Mouse (Mus musculus) heart, embryonic 10.5 days (tissue): ENCODE data around the gene Zkscan2. TPM values are rescaled to one million over a fixed set of nuclear protein-coding genes. Genes with fewer than 3 reads are reported as not detected.

Experiments used
- DNase-seq: peaks from one replicate; pipeline ENCODE4 v3.0.0-alpha.2; 2017; ENCODE audit warnings: low spot score
- H3K27ac ChIP-seq: fragments of 300-500 bp; sonication (generic); 2 replicates; pipeline ENCODE4 v1.5.1; 2016; ENCODE audit warnings: mild to moderate bottlenecking
- H3K27me3 ChIP-seq: fragments of 300-500 bp; sonication (generic); 2 replicates; pipeline ENCODE4 v1.6.1; 2016; ENCODE audit warnings: mild to moderate bottlenecking; ENCODE audit not compliant: poor library complexity, insufficient read depth, severe bottlenecking
- H3K36me3 ChIP-seq: fragments of 300-500 bp; sonication (generic); 2 replicates; pipeline ENCODE4 v1.6.1; 2016; ENCODE audit warnings: mild to moderate bottlenecking, moderate library complexity
- H3K4me1 ChIP-seq: fragments of 300-500 bp; sonication (generic); 2 replicates; pipeline ENCODE4 v1.6.1; 2016; ENCODE audit warnings: mild to moderate bottlenecking
- H3K4me3 ChIP-seq: fragments of 300-500 bp; sonication (generic); 2 replicates; pipeline ENCODE4 v1.5.1; 2016; ENCODE audit warnings: mild to moderate bottlenecking, moderate library complexity
- H3K9me3 ChIP-seq: fragments of 300-500 bp; sonication (generic); 2 replicates; pipeline ENCODE4 v1.6.1; 2016; ENCODE audit warnings: mild to moderate bottlenecking, moderate library complexity
- WGBS: fragments of 180-500 bp; shearing (Covaris S2); methylation state at CpG from one replicate; pipeline ENCODE4 v1.1.7; 2016; 5-methylcytosine and 5-hydroxymethylcytosine counted together
- polyA plus RNA-seq: library from polyadenylated mRNA; unstranded; fragments of >200 nt; fragmentation: Nextera tagmentation; extraction: Ambion mirVana; gene quantifications from 2 replicates; pipeline ENCODE4 v1.2.1, GENCODE M21; 2016

The Zkscan2 gene
- polyA plus RNA-seq, 1 experiment from 2014 or later: 2.9 TPM

GRCm38 (mm10) chr7:123429624-123430410, 70.4 kb downstream of the Zkscan2 start:
- WGBS: 69% methylated on average over 8 of the region's 8 CpGs
- Histone ChIP-seq H3K27me3 (no peaks in the 10 kb centered on the region), H3K36me3 (peaks cover 32% of the 10 kb centered on the region), H3K4me3 (no peak overlapping the region), H3K4me1 (peaks cover 10% of the 10 kb centered on the region), H3K9me3 (no peaks in the 10 kb centered on the region), H3K27ac (no peak overlapping the region)
- peak; percentile 71 for DNase-seq

Other genes starting within 250 kb of the Zkscan2 start
- gene Lcmt1, start 130.7 kb downstream of the Zkscan2 start, polyA plus RNA-seq: 42.7 and 50.2 TPM in 2 replicates
- 24.0 and 27.0 TPM in 2 replicates for gene Arhgap17, start 130.5 kb downstream of the Zkscan2 start, polyA plus RNA-seq
- gene Aqp8, start 38.2 kb downstream of the Zkscan2 start, polyA plus RNA-seq: 1.4 and 1.7 TPM in 2 replicates